Mouse (Mus musculus) megakaryocyte, embryonic 14.5 days (primary cell): ENCODE data around the gene Megf8. TPM values are rescaled to one million over a fixed set of nuclear protein-coding genes. Genes with fewer than 3 reads are reported as not detected.

Source experiments
- H3K27me3 ChIP-seq: replicated peaks from 2 replicates; pipeline ENCODE3; 2012; ENCODE audit warnings: inconsistent platforms
- H3K36me3 ChIP-seq: replicated peaks from 2 replicates; pipeline ENCODE3; 2012; ENCODE audit warnings: low read length, inconsistent platforms, mixed read lengths
- H3K4me1 ChIP-seq: 2 replicates; pipeline ENCODE4 v1.6.1; 2012; ENCODE audit warnings: inconsistent platforms
- H3K4me3 ChIP-seq: replicated peaks from 2 replicates; pipeline ENCODE3; 2012; ENCODE audit warnings: moderate library complexity, mild to moderate bottlenecking, inconsistent platforms
- H3K9me3 ChIP-seq: 2 replicates; pipeline ENCODE4 v1.6.1; 2012; ENCODE audit warnings: inconsistent platforms
- FLI1 ChIP-seq: IDR thresholded peaks from 2 replicates; pipeline ENCODE4 v1.6.1; 2012; ENCODE audit warnings: low read length, inconsistent platforms, mixed read lengths
- GATA1 ChIP-seq: IDR thresholded peaks from 3 replicates; pipeline ENCODE4 v1.6.1; 2012; ENCODE audit warnings: mixed read lengths, low read length, inconsistent platforms, borderline replicate concordance
- polyA plus RNA-seq: library from polyadenylated mRNA; stranded (reverse); fragments of >175 nt; gene quantifications from 2 replicates; pipeline ENCODE4 v1.2.3, GENCODE M21; 2012; ENCODE audit warnings: low replicate concordance; ENCODE audit not compliant: insufficient read depth

The Megf8 gene
- polyA plus RNA-seq, 1 experiment: 9.7 TPM

DNA sequence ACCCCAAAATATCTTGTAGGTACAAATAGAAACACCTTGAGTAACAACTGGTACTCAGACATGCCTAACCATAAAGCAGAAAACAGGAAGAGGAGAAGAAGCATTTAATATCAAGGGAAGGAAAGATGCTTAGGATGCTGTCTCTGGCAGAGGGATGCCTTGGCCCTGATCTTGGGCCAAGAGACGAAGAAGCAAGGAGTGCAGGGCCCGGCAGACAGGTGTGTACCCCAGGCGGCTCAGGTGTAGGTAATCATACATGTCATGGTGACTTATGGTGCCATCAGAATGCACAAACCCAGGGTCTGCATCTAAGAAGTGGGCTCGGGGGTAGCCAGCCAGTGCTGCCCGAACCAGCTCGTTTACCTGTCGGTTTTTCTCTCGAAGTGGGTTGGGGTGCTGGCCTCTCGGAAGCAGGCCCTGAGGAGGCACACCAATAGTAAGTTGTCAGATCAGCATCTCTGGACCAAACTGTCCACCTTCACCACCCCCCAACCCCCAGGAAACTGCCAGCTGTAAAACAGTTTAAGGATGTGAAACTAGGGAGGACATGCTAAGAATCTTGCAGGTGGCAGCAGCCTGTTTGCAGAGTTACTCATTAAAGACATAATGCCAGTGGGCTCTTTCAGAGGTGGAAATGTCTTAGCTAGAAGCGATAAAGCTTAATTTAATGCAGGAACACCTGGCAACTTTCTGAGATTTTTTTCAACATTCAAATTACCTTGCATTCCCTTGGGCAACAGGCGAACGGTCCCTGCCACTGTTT lies 21.8 kb upstream of the Megf8 start:
- H3K4me3 ChIP-seq: no peak overlapping the region
- peaks cover 51% of the 10 kb centered on the region for H3K36me3 ChIP-seq
- peaks cover 15% of the 10 kb centered on the region for H3K27me3 ChIP-seq
- H3K9me3 ChIP-seq: no peaks in the 10 kb centered on the region
- no peak for TF ChIP-seq GATA1
- peaks cover 58% of the 10 kb centered on the region for H3K4me1 ChIP-seq

DNA sequence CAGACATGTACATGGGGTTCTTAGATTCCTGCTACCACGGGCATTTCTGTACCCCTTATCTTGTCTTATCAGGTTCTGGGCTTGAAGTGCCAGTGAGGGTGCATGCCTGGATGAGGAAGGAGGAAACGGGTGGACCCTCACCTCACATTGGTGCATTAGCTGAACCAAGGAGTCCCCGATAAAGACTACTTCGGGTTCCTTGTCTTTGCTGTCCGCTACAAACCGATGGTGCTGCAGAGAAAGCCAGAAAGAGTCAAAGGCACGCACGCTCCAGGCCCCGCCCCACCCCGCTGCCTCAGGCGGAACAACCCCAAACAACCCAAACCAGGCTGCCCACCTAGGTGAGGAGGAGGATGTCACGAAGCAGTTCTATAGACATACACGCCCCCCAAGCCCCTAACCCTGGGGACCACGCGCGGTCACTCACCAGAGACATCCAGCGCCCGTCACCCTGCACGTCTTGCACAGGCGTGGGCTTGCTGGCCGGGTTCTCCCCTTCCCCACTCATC lies 20.0 kb upstream of the Megf8 start:
- peaks cover 32% of the 10 kb centered on the region for H3K36me3 ChIP-seq
- TF ChIP-seq GATA1 (no peak), FLI1 (no peak)
- peaks cover 20% of the 10 kb centered on the region for H3K27me3 ChIP-seq
- H3K4me1 ChIP-seq: peaks cover 48% of the 10 kb centered on the region
- H3K4me3 ChIP-seq: peak overlapping the region; percentile 94
- H3K9me3 ChIP-seq: no peaks in the 10 kb centered on the region

GRCm38 (mm10) chr7:25297454-25298325 lies 19.3 kb upstream of the Megf8 start, which contains the start of gene Pafah1b3:
TSS of gene Pafah1b3 (minus strand) at chr7:25297986.
- Histone ChIP-seq H3K9me3 (no peaks in the 10 kb centered on the region), H3K4me3 (peak within 1 kb of the TSS; percentile 94), H3K4me1 (peaks cover 42% of the 10 kb centered on the region), H3K27me3 (peaks cover 22% of the 10 kb centered on the region), H3K36me3 (peaks cover 25% of the 10 kb centered on the region)
- TF ChIP-seq GATA1 (no peak), FLI1 (no peak)

GRCm38 (mm10) chr7:25301063-25301462 lies 15.9 kb upstream of the Megf8 start, which contains the start of gene Prr19:
TSS of gene Prr19 (plus strand) at chr7:25301411.
- no peak within 1 kb of the TSS for H3K4me3 ChIP-seq
- TF ChIP-seq FLI1: no peak
- TF ChIP-seq GATA1: no peak

GRCm38 (mm10) chr7:25303003-25303684 lies 13.8 kb upstream of the Megf8 start:
- Histone ChIP-seq H3K4me1 (peaks cover 14% of the 10 kb centered on the region), H3K27me3 (peaks cover 54% of the 10 kb centered on the region), H3K9me3 (no peaks in the 10 kb centered on the region), H3K4me3 (no peak overlapping the region), H3K36me3 (no peaks in the 10 kb centered on the region)
- TF ChIP-seq GATA1 (no peak), FLI1 (no peak)

More at GRCm38 (mm10) chr7:25301063-25301462, 15.9 kb upstream of the Megf8 start, which contains the start of gene Prr19:
- peaks cover 46% of the 10 kb centered on the region for H3K27me3 ChIP-seq
- no peaks in the 10 kb centered on the region for H3K9me3 ChIP-seq
- no peaks in the 10 kb centered on the region for H3K36me3 ChIP-seq
- H3K4me1 ChIP-seq: peaks cover 28% of the 10 kb centered on the region

DNA sequence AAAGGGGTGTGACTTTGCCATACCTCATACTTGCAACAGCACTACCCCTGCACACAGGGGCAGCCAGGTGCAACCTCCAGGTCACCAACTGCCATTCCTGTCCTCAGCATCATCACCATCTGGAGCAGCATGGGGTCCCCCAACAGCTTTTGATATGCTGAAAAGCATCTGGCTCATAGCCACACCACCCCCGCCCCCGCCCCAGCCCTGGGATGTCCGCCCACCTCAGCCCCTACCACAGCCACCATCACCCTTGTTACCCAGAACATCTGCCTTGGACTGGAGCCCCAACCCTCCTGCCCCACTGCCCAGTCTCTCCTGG lies 13.3 kb upstream of the Megf8 start:
- Histone ChIP-seq H3K9me3 (no peaks in the 10 kb centered on the region), H3K36me3 (no peaks in the 10 kb centered on the region), H3K27me3 (peaks cover 59% of the 10 kb centered on the region), H3K4me1 (peaks cover 15% of the 10 kb centered on the region), H3K4me3 (no peak overlapping the region)
- TF ChIP-seq FLI1: no peak
- no peak for TF ChIP-seq GATA1

DNA sequence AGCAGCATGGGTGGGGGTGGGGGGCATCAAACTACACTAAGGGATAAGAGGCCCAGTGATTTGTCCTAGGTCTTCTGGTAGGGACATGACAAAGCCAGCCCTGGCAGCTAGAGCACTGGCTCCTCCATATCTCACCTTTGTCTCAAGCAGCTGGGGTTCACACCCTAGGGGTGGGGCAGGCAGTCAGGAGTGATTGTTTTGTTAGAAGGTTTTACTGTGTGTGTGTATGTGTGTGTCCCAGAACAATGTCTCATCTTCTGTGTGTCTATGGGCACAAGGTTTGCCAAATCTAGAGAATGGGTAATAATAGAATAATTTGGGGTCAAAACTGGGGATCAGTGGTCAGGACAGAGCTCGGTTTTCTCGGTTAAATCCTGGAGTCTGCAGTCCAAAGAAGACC lies 11.5 kb upstream of the Megf8 start:
- H3K27me3 ChIP-seq: peaks cover 74% of the 10 kb centered on the region
- H3K4me1 ChIP-seq: peaks cover 19% of the 10 kb centered on the region
- H3K36me3 ChIP-seq: no peaks in the 10 kb centered on the region
- no peaks in the 10 kb centered on the region for H3K9me3 ChIP-seq
- TF ChIP-seq FLI1 (no peak), GATA1 (no peak)
- no peak overlapping the region for H3K4me3 ChIP-seq

DNA sequence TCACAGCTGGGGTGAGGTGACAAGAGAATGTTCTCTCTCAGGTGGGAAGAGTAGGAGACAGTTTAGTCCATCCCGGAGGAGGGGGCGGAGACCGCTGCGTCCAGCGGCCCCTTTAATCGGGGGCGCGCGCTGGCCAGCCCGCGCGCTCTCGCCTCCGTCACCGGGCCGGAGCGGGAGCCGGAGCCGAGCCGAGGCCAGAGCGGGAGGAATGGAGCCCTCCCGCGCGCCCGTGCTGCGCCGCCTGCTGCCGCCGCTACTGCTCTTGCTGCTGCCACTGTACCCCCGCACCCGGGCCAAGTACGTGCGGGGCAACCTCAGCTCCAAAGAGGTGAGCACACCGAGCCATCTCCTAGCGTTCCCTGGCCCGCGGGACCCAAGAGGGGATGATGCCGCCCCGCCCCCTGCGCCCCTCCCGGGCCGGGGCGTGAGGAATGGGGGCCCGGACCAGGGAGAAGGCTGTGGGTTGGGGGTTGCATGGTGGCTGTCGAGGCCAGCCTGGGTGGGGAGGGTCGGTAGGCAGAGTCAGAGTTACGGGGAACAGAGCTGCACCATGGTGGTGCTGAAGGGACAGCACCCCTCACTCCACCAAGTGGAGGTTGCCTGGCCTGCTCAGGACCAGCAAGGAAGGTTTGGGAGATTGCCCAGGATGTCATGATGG lies 10.9 kb upstream of the Megf8 start, which contains the start of gene Tmem145:
Tmem145 (plus strand) TSS at position 151 of the 658 bp plus-strand sequence.
- peaks cover 17% of the 10 kb centered on the region for H3K4me1 ChIP-seq
- peaks cover 76% of the 10 kb centered on the region for H3K27me3 ChIP-seq
- no peak for TF ChIP-seq FLI1
- no peak for TF ChIP-seq GATA1
- H3K36me3 ChIP-seq: no peaks in the 10 kb centered on the region
- no peaks in the 10 kb centered on the region for H3K9me3 ChIP-seq
- H3K4me3 ChIP-seq: peak within 1 kb of the TSS; percentile 85

- peaks cover 15% of the 10 kb centered on the region for H3K4me1 ChIP-seq
- TF ChIP-seq FLI1 (no peak), GATA1 (no peak)
- H3K27me3 ChIP-seq: peaks cover 78% of the 10 kb centered on the region
- H3K36me3 ChIP-seq: no peaks in the 10 kb centered on the region
- no peaks in the 10 kb centered on the region for H3K9me3 ChIP-seq
- H3K4me3 ChIP-seq: no peak overlapping the region
Observed at GRCm38 (mm10) chr7:25306614-25306996, 10.4 kb upstream of the Megf8 start.
